ENCODE assay signal across 8 mouse cellular contexts in the genomic region with DNA sequence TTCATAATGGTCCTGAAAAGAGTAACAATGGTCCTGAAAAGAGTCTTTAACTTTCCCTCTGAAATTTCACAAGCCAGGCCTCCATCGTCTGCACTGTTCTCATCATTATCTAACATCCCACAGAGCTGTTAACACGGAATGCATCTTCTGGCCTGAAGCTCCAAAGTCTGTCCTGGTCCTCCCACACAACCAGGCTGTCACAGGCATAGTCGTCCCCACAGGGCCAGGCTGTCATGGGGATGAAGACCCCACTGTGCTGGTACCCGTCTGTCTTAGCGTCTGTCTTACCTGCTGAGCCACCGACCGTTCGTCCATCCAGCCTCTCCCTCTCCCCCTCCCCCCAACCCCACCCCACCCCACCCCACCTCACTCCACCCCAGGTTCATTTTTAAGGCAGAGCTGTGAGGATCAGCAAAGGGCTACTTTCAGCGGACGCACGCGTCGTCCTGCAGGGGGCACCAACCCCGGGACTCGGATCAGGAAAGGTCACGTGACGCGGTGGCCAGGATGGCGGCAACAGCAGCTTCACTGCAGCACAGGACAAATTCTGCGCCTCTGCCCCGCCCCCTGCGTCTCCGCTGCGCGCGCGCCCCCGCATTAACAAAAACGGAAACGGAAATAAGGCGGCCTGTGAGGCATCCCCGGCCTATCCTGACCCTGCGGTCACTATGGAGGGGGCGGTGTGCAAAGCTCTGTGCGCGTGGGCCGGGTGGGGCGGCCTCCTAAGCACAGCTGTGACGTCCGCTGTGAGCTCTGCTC. TPM values are rescaled to one million over a fixed set of nuclear protein-coding genes. Genes with fewer than 3 reads are reported as not detected.
A peak's percentile ranks its signal among the peaks of the same experiment; 100 is the strongest.
DNase-seq lines count a peak whose midpoint lies in the region; ATAC-seq and TF ChIP-seq lines count a peak whose summit lies in the region.

No protein-coding gene starts in this region.

- H3K4me2 ChIP-seq in heart, embryonic 14.5 days (ENCODE audit: low read length): peak overlapping the region; percentile 90
- peak overlapping the region; percentile 73 for H3K4me2 ChIP-seq in liver, embryonic 14.5 days (ENCODE audit: low read depth)
- H3K4me2 ChIP-seq in stomach, embryonic 15.5 days: peak overlapping the region; percentile 87

- no peaks in the 10 kb centered on the region for H3K27me3 ChIP-seq in forebrain, embryonic 10.5 days (ENCODE audit: poor library complexity, severe bottlenecking)
- no peaks in the 10 kb centered on the region for H3K27me3 ChIP-seq in heart, embryonic 14.5 days (ENCODE audit: control insufficient read depth, insufficient read depth, low read length)
- H3K27me3 ChIP-seq in liver, embryonic 14.5 days (ENCODE audit: control insufficient read depth, insufficient read depth, low read length): no peaks in the 10 kb centered on the region
- H3K27me3 ChIP-seq in stomach, embryonic 15.5 days (replicated peaks): no peaks in the 10 kb centered on the region

- peak; percentile 78 for ATAC-seq in heart, embryonic 14.5 days (ENCODE audit: insufficient number of reproducible peaks, insufficient read depth, low FRiP score, low read depth)
- peak; percentile 80 for ATAC-seq in liver, embryonic 14.5 days (ENCODE audit: insufficient read depth)
- peak; percentile 85 for ATAC-seq in stomach, embryonic 15.5 days (ENCODE audit: insufficient read depth, low FRiP score, low read depth)

- peak overlapping the region; percentile 88 for H3K27ac ChIP-seq in forebrain, embryonic 10.5 days
- H3K27ac ChIP-seq in heart, embryonic 14.5 days (replicated peaks in 1 of 2; ENCODE audit: control insufficient read depth in 1 of 2, insufficient read depth in 1 of 2, low read depth in 2 of 2, low read length in 2 of 2): peak overlapping the region; percentile 55 to 67; a peak in 3 of 4 replicates
- no peak overlapping the region for H3K27ac ChIP-seq in liver, embryonic 14.5 days
- H3K27ac ChIP-seq in stomach, embryonic 15.5 days: peak overlapping the region; percentile 74

- H3K4me1 ChIP-seq in forebrain, embryonic 10.5 days: peaks cover 11% of the 10 kb centered on the region
- H3K4me1 ChIP-seq in heart, embryonic 14.5 days (ENCODE audit: control insufficient read depth in 2 of 2, insufficient read depth in 2 of 2, low read length in 2 of 2): no peaks in the 10 kb centered on the region; a peak in 1 of 4 replicates
- H3K4me1 ChIP-seq in liver, embryonic 14.5 days (replicated peaks; ENCODE audit: control insufficient read depth in 2 of 2, insufficient read depth in 2 of 2, low read length in 1 of 2): 0 out of 4 replicates have a peak, but pooled peaks cover 0 to 1% of the 10 kb centered on the region in 2 experiments
- H3K4me1 ChIP-seq in stomach, embryonic 15.5 days: no peaks in the 10 kb centered on the region

- H3K4me3 ChIP-seq in forebrain, embryonic 10.5 days: peak overlapping the region; percentile 69
- peak overlapping the region; percentile 53 to 57 for H3K4me3 ChIP-seq in heart, embryonic 14.5 days (ENCODE audit: control insufficient read depth in 1 of 2, insufficient read depth in 1 of 2, low read depth in 1 of 2, low read length in 2 of 2)
- H3K4me3 ChIP-seq in liver, embryonic 14.5 days (ENCODE audit: insufficient read depth in 1 of 2, low read depth in 2 of 2, low read length in 2 of 2): peak overlapping the region; percentile 61 to 68
- H3K4me3 ChIP-seq in stomach, embryonic 15.5 days (replicated peaks): peak overlapping the region; percentile 62

- peaks cover 25% of the 10 kb centered on the region for H3K36me3 ChIP-seq in forebrain, embryonic 10.5 days (replicated peaks)
- no peaks in the 10 kb centered on the region for H3K36me3 ChIP-seq in heart, embryonic 14.5 days (ENCODE audit: control insufficient read depth, insufficient read depth, low read length)
- H3K36me3 ChIP-seq in liver, embryonic 14.5 days (replicated peaks; ENCODE audit: control insufficient read depth, insufficient read depth, low read depth): no peaks in the 10 kb centered on the region
- H3K36me3 ChIP-seq in stomach, embryonic 15.5 days: peaks cover 5% of the 10 kb centered on the region; the same call in 1 of the 2 replicates

- H3K9ac ChIP-seq in heart, embryonic 14.5 days (ENCODE audit: low read length): peak overlapping the region; percentile 65
- H3K9ac ChIP-seq in liver, embryonic 14.5 days (replicated peaks): no peak overlapping the region
- no peak overlapping the region for H3K9ac ChIP-seq in stomach, embryonic 15.5 days

- TF ChIP-seq EP300 in liver, embryonic 14.5 days (IDR thresholded peaks at IDR 0.05; ENCODE audit: low read depth): no peak

- TF ChIP-seq CTCF in liver, embryonic 14.5 days (IDR thresholded peaks at IDR 0.05; ENCODE audit: low read depth): peak; percentile 71

- H3K9me3 ChIP-seq in forebrain, embryonic 10.5 days: peaks cover 51% of the 10 kb centered on the region
- H3K9me3 ChIP-seq in heart, embryonic 14.5 days (ENCODE audit: control insufficient read depth, low read length): peaks cover 38% of the 10 kb centered on the region
- H3K9me3 ChIP-seq in liver, embryonic 14.5 days (ENCODE audit: control insufficient read depth, low read length): peaks cover 14% of the 10 kb centered on the region
- no peaks in the 10 kb centered on the region; the same call in 1 of the 2 replicates for H3K9me3 ChIP-seq in stomach, embryonic 15.5 days

- 8% methylated on average over 40 of the region's 40 CpGs for WGBS in forebrain, embryonic 10.5 days
- 9% methylated on average over 36 of the region's 40 CpGs for WGBS in heart, embryonic 14.5 days
- WGBS in liver, embryonic 14.5 days (ENCODE audit: insufficient replicate concordance): 4% methylated on average over 40 of the region's 40 CpGs
- WGBS in stomach, embryonic 15.5 days: 5% methylated on average over 40 of the region's 40 CpGs

- peak; percentile 92 to 94 for DNase-seq in CD8-positive naive resting alpha-beta T cell, adult 2 months (ENCODE audit: low read depth in 2 of 2, low spot score in 2 of 2)
- DNase-seq in c-Kit-positive CD71-positive TER-119-negative erythroid progenitor cells, embryonic 14.5 days (ENCODE audit: low read depth): peak; percentile 78
- peak; percentile 92 for DNase-seq in forebrain, embryonic 10.5 days (ENCODE audit: extremely low spot score, low spot score)
- peak; percentile 92 for DNase-seq in kidney, postnatal 14 days
- peak; percentile 62 to 68 (median 65) for DNase-seq in liver, embryonic 14.5 days (ENCODE audit: low read depth in 3 of 3, low spot score in 3 of 3)
- peak; percentile 93 for DNase-seq in neural tube, embryonic 10.5 days (ENCODE audit: extremely low spot score, low spot score)

RNA-seq across cellular contexts. Expression of a gene that starts 0.8 kb away (rescaled TPM):
- 1.6 and 2.2 TPM in 2 replicates for polyA plus RNA-seq in forebrain, embryonic 10.5 days (2016; fragmentation: Nextera tagmentation; extraction: Ambion mirVana)
- polyA plus RNA-seq in heart, embryonic 14.5 days (2014; fragmentation: Nextera tagmentation; extraction: Ambion mirVana): 2.7 and 2.9 TPM in 2 replicates
- polyA plus RNA-seq in liver, embryonic 14.5 days (2012; rRNA removed): 4.6 and 6.1 TPM in 2 replicates
- 1.7 and 2.3 TPM in 2 replicates for polyA plus RNA-seq in liver, embryonic 14.5 days (2014; fragmentation: Nextera tagmentation; extraction: Ambion mirVana)
- polyA plus RNA-seq in stomach, embryonic 15.5 days (2015; fragmentation: Nextera tagmentation; extraction: Ambion mirVana): 5.9 and 8.0 TPM in 2 replicates

RNA-seq across cellular contexts. Expression of a gene that starts 22.7 kb away (rescaled TPM):
- not detected in 2 replicates for polyA plus RNA-seq in forebrain, embryonic 10.5 days (2016; fragmentation: Nextera tagmentation; extraction: Ambion mirVana)
- not detected in 2 replicates for polyA plus RNA-seq in heart, embryonic 14.5 days (2014; fragmentation: Nextera tagmentation; extraction: Ambion mirVana)
- polyA plus RNA-seq in liver, embryonic 14.5 days (2012; rRNA removed): not detected in 2 replicates
- polyA plus RNA-seq in liver, embryonic 14.5 days (2014; fragmentation: Nextera tagmentation; extraction: Ambion mirVana): not detected in 2 replicates
- not detected in 2 replicates for polyA plus RNA-seq in stomach, embryonic 15.5 days (2015; fragmentation: Nextera tagmentation; extraction: Ambion mirVana)

RNA-seq across cellular contexts. Expression of a gene that starts 55.8 kb away (rescaled TPM):
- not detected in 2 replicates for polyA plus RNA-seq in forebrain, embryonic 10.5 days (2016; fragmentation: Nextera tagmentation; extraction: Ambion mirVana)
- polyA plus RNA-seq in heart, embryonic 14.5 days (2014; fragmentation: Nextera tagmentation; extraction: Ambion mirVana): not detected in 2 replicates
- polyA plus RNA-seq in liver, embryonic 14.5 days (2012; rRNA removed): not detected in 2 replicates
- not detected in 2 replicates for polyA plus RNA-seq in liver, embryonic 14.5 days (2014; fragmentation: Nextera tagmentation; extraction: Ambion mirVana)
- polyA plus RNA-seq in stomach, embryonic 15.5 days (2015; fragmentation: Nextera tagmentation; extraction: Ambion mirVana): not detected in 2 replicates
